Mouse (Mus musculus) frontal cortex, adult 2 months (tissue): ENCODE data around the gene Col6a1. TPM values are rescaled to one million over a fixed set of nuclear protein-coding genes. Genes with fewer than 3 reads are reported as not detected.

Source experiments
- DNase-seq, 2 experiments: peaks; one replicate each; pipeline ENCODE4 v3.0.0; 2022; ENCODE audit warnings: low spot score in 1 of 2; ENCODE audit errors: extremely low spot score in 1 of 2
- polyA plus RNA-seq: library from polyadenylated mRNA; depleted of rRNA; stranded (reverse); fragments of >200 nt; gene quantifications from 2 replicates; pipeline ENCODE4 v1.2.3, GENCODE M21; 2012; rRNA removed

The Col6a1 gene
- polyA plus RNA-seq, 1 experiment = 240 TPM

GRCm38 (mm10) chr10:76681882-76682281, 44.1 kb downstream of the Col6a1 start:
- no peak for DNase-seq

- no peak for DNase-seq
Observed at GRCm38 (mm10) chr10:76680758-76681650, 45.0 kb downstream of the Col6a1 start.

GRCm38 (mm10) chr10:76678122-76678521, 47.8 kb downstream of the Col6a1 start:
- DNase-seq = peak; percentile 43 to 81

GRCm38 (mm10) chr10:76675268-76675667, 50.7 kb downstream of the Col6a1 start:
- DNase-seq = no peak

- no peak for DNase-seq
Observed at GRCm38 (mm10) chr10:76674581-76674980, 51.4 kb downstream of the Col6a1 start.

- DNase-seq = no peak
Observed at GRCm38 (mm10) chr10:76671939-76672338, 54.0 kb downstream of the Col6a1 start.

- peak; percentile 77 to 82 for DNase-seq
Observed at GRCm38 (mm10) chr10:76668947-76669284, 57.1 kb downstream of the Col6a1 start.

- no peak for DNase-seq
Observed at GRCm38 (mm10) chr10:76668261-76668946, 57.6 kb downstream of the Col6a1 start.

- no peak for DNase-seq
Observed at GRCm38 (mm10) chr10:76667197-76667805, 58.7 kb downstream of the Col6a1 start.

GRCm38 (mm10) chr10:76665551-76665950, 60.4 kb downstream of the Col6a1 start:
- peak in 1 of 2 experiments; percentile 33 for DNase-seq

- no peak for DNase-seq
Observed at GRCm38 (mm10) chr10:76664156-76665115, 61.5 kb downstream of the Col6a1 start.

Other genes with a start within 250 kb of the Col6a1 start
- gene Lss, start 194.6 kb downstream of the Col6a1 start, polyA plus RNA-seq = 27.3 and 29.2 TPM in 2 replicates
- gene Spatc1l, start 163.9 kb downstream of the Col6a1 start, polyA plus RNA-seq = 0.44 and 0.46 TPM in 2 replicates
- gene Ftcd, start 150.5 kb downstream of the Col6a1 start, polyA plus RNA-seq = 0.02 TPM in 1 of 2 replicates, not detected in the other
- gene Col6a2, start 102.5 kb downstream of the Col6a1 start, polyA plus RNA-seq = 18.1 and 22.4 TPM in 2 replicates
- 250 and 267 TPM in 2 replicates for gene Pcbp3, start 235.7 kb upstream of the Col6a1 start, polyA plus RNA-seq